Mouse (Mus musculus): ENCODE data around the gene Tmem28. TPM values are rescaled to one million over a fixed set of nuclear protein-coding genes. Genes with fewer than 3 reads are reported as not detected.

The Tmem28 gene
- 1.4 and 2.2 TPM in 2 replicates for polyA plus RNA-seq (2015; fragmentation: Nextera tagmentation; extraction: Ambion mirVana)

DNA sequence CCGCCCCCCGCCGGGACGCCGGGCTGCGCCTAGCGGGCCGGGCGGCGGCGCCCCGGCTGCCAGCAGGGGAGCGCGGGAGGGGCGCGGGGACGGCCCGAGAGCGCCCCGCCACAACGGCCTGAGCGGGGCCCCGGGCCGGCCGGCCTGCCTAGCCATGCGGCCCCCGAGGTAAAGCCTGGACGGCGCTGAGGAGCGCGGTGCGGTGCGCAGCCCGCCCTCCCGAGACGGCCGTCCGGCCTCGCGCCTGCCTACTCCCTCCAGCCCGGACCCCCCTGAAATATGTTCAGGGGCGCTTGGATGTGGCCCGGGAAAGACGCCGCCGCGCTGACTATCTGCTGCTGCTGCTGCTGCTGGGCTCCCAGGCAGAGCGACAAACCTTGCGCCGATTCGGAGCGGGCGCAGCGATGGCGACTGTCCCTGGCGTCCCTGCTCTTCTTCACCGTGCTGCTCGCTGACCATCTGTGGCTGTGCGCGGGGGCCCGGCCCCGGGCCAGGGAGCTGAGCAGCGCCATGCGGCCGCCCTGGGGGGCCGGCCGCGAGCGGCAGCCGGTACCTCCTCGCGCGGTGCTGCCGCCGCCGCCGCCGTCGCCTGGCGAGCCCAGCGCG is at the start of gene Tmem28:
Gene Tmem28, plus strand, starts transcription at position 232 of the 606 bp plus-strand sequence.
- peak within 1 kb of the TSS; percentile 69 for H3K9ac ChIP-seq (replicated peaks; ENCODE audit: low read depth, low read length)
- 24% methylated on average over 24 of the region's 82 CpGs for WGBS
- peak; percentile 15 for ATAC-seq
- no peaks in the 10 kb centered on the region; the same call in 1 of the 2 replicates for H3K27me3 ChIP-seq (replicated peaks; ENCODE audit: control insufficient read depth, insufficient read depth, low read length)
- no peaks in the 10 kb centered on the region for H3K9me3 ChIP-seq (ENCODE audit: control insufficient read depth, low read length)
- peak within 1 kb of the TSS; percentile 59 for H3K4me2 ChIP-seq (ENCODE audit: low read length)
- peak within 1 kb of the TSS; percentile 67 for H3K4me3 ChIP-seq (replicated peaks; ENCODE audit: low read length)
- peak within 1 kb of the TSS; percentile 81 for H3K27ac ChIP-seq (ENCODE audit: low read length)
- peaks cover 9% of the 10 kb centered on the region; the same call in 1 of the 2 replicates for H3K4me1 ChIP-seq (replicated peaks; ENCODE audit: control insufficient read depth, insufficient read depth, low read length)
- no peaks in the 10 kb centered on the region for H3K36me3 ChIP-seq (ENCODE audit: control insufficient read depth, insufficient read depth)

DNA sequence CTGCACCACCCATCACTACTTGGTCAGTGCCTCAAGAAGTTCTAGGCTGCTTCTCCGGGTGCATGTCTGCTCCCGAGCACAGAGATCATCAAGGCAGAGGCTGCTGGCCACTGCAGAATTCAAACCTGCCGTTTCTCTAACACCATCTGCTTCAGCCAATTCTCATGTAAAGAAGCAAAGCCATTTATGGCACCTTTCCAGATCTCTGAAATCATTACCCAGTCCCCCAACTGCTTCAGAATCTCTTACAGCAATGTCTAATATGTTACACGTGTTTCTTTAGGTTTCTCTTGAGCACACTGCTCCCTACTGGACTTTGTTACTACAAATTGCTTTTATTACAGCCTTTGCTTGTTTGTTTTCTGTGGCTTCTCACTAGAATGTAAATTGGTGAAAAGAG is 40.5 kb upstream of the Tmem28 start:
- no peak overlapping the region for H3K27ac ChIP-seq (ENCODE audit: low read length)
- H3K9ac ChIP-seq (replicated peaks; ENCODE audit: low read depth, low read length): no peak overlapping the region
- 34% methylated on average over 4 of the region's 4 CpGs for WGBS

DNA sequence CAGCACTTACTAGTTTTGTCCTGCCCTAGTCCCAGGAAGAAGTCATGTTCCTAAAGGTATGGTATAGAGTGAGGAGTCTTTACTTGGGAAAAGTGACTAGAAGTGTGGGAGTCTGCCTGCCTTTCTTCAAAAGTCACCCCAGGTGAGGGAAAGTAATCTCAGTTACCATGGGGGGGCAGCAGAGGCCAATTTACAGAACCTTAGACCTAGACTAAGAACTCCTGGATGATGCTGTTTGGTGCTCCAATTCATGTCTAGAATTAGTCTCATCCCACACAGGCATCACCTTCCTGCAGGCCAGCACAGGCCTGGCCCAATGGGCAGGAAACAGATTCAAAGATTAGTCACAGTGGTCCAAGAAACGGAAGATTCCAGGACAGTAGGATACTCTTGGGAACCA is 12.4 kb upstream of the Tmem28 start:
- ATAC-seq: no peak
- WGBS: 68% methylated on average over 1 of the region's 1 CpGs
- no peaks in the 10 kb centered on the region for H3K36me3 ChIP-seq (ENCODE audit: control insufficient read depth, insufficient read depth)
- no peak overlapping the region for H3K9ac ChIP-seq (replicated peaks; ENCODE audit: low read depth, low read length)
- no peaks in the 10 kb centered on the region; the same call in 1 of the 2 replicates for H3K27me3 ChIP-seq (replicated peaks; ENCODE audit: control insufficient read depth, insufficient read depth, low read length)
- no peak overlapping the region for H3K27ac ChIP-seq (ENCODE audit: low read length)
- H3K4me3 ChIP-seq (replicated peaks; ENCODE audit: low read length): no peak overlapping the region
- H3K4me1 ChIP-seq (replicated peaks; ENCODE audit: control insufficient read depth, insufficient read depth, low read length): no peaks in the 10 kb centered on the region
- no peaks in the 10 kb centered on the region for H3K9me3 ChIP-seq (ENCODE audit: control insufficient read depth, low read length)
- H3K4me2 ChIP-seq (ENCODE audit: low read length): no peak overlapping the region

More for the DNA sequence above, 40.5 kb upstream of the Tmem28 start:
- Histone ChIP-seq H3K4me2 (ENCODE audit: low read length) (no peak overlapping the region), H3K4me3 (replicated peaks; ENCODE audit: low read length) (no peak overlapping the region), H3K4me1 (replicated peaks; ENCODE audit: control insufficient read depth, insufficient read depth, low read length) (no peaks in the 10 kb centered on the region), H3K9me3 (ENCODE audit: control insufficient read depth, low read length) (no peaks in the 10 kb centered on the region), H3K36me3 (ENCODE audit: control insufficient read depth, insufficient read depth) (no peaks in the 10 kb centered on the region), H3K27me3 (replicated peaks; ENCODE audit: control insufficient read depth, insufficient read depth, low read length) (no peaks in the 10 kb centered on the region)
- peak; percentile 70 for ATAC-seq

DNA sequence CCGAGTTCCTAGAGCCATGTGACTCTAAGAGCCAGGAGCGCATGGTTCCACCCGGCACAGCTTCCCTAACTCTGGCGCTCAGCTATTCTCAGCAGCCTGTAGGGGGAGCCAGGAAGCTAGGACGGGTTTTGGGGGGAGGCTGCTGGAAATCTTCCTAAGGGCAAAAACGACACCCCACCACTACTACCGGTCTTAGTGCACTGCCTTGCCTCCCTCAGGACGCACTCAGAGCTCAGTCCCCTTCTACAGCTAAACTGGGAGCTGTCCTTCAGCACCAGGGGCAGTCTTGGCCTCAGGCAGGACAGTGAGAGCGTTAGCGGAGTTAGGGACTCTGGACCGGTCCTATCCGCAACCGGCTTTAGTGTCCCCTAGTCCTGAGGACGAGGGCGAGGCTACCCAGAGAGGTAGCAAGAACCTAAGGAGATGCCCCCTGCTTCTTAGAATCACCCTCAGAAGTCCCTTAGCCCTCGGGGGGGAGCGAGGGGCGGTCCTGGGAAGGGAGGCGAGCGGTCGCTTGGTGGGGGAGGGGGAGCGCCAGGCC is 1.4 kb upstream of the Tmem28 start:
- peaks cover 9% of the 10 kb centered on the region; the same call in 1 of the 2 replicates for H3K4me1 ChIP-seq (replicated peaks; ENCODE audit: control insufficient read depth, insufficient read depth, low read length)
- H3K9me3 ChIP-seq (ENCODE audit: control insufficient read depth, low read length): no peaks in the 10 kb centered on the region
- H3K4me3 ChIP-seq (replicated peaks; ENCODE audit: low read length): peak overlapping the region; percentile 67
- H3K36me3 ChIP-seq (ENCODE audit: control insufficient read depth, insufficient read depth): no peaks in the 10 kb centered on the region
- peak overlapping the region; percentile 69 for H3K9ac ChIP-seq (replicated peaks; ENCODE audit: low read depth, low read length)
- WGBS: 26% methylated on average over 19 of the region's 22 CpGs
- peak overlapping the region; percentile 81 for H3K27ac ChIP-seq (ENCODE audit: low read length)
- no peaks in the 10 kb centered on the region; the same call in 1 of the 2 replicates for H3K27me3 ChIP-seq (replicated peaks; ENCODE audit: control insufficient read depth, insufficient read depth, low read length)
- ATAC-seq: peak; percentile 64
- peak overlapping the region; percentile 59 for H3K4me2 ChIP-seq (ENCODE audit: low read length)

DNA sequence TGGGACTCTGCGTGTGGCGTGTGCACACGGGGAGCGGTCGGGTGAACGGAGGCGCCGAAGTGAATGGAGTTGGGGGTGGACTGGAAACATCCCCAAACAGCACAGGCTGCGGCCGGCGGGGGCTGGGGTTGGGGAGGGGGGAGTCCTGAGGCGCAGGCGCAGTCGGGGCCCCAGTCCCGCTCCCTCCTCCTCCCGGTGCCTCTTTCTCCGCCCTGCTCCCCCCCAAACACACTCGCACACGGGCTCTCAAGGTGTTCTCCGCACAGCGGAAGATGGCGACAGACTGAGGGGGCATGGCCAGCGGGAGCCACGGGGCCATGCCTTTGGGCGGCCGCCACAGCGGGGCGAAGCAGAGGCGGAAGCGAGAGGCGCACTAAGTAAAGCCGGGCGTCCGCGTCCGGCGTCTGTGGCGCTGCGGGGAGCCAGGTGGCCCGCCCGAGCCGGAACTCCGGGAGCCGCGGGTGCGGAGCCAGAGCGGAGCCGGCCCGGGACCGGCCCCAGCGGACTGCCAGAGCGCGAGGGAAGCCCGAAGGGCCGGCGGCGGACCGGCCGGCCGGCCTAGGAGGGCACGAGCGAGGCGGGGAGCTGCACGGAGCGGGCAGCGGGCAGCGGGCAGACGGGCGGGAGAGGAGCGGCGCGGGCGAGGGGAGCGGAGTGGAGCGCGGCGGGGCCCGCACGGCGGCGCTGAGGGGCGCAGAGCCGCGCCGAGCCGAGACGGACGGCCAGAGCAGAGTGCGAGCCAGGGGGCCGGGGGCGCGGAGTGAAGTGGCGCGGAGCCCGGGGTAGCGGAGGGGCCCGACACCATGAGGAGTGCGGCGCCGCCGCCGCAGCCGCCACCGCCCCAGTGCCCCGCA is 658 bp upstream of the Tmem28 start:
- Histone ChIP-seq H3K4me3 (replicated peaks; ENCODE audit: low read length) (peak overlapping the region; percentile 67), H3K4me1 (replicated peaks; ENCODE audit: control insufficient read depth, insufficient read depth, low read length) (peaks cover 9% of the 10 kb centered on the region; the same call in 1 of the 2 replicates), H3K4me2 (ENCODE audit: low read length) (peak overlapping the region; percentile 59), H3K27ac (ENCODE audit: low read length) (peak overlapping the region; percentile 81), H3K9ac (replicated peaks; ENCODE audit: low read depth, low read length) (peak overlapping the region; percentile 69), H3K36me3 (ENCODE audit: control insufficient read depth, insufficient read depth) (no peaks in the 10 kb centered on the region), H3K27me3 (replicated peaks; ENCODE audit: control insufficient read depth, insufficient read depth, low read length) (no peaks in the 10 kb centered on the region; the same call in 1 of the 2 replicates), H3K9me3 (ENCODE audit: control insufficient read depth, low read length) (no peaks in the 10 kb centered on the region)
- WGBS: 21% methylated on average over 78 of the region's 105 CpGs
- peak; percentile 86 for ATAC-seq

DNA sequence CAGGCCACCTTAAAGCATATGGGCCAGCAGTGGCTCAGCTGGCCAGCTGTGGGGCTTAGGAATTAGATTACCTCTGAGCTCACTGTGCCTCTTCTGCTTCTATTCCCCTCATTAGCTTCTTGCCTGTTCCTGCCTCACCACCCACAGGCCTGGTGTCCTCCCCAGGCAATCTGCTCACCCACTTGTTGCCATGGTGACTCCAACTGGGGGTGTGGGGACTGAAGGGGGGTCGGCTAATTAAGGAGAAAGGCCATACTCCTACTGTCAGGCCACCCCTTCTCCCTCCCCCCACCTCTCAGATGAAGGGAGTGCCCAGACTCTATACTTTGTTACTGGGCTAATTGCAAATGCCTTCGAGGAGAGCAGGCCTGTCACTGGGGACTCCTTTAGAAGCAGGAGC is 21.3 kb downstream of the Tmem28 start:
- H3K27ac ChIP-seq (ENCODE audit: low read length): no peak overlapping the region
- H3K36me3 ChIP-seq (ENCODE audit: control insufficient read depth, insufficient read depth): no peaks in the 10 kb centered on the region
- no peaks in the 10 kb centered on the region; the same call in 1 of the 2 replicates for H3K27me3 ChIP-seq (replicated peaks; ENCODE audit: control insufficient read depth, insufficient read depth, low read length)
- no peak overlapping the region for H3K4me2 ChIP-seq (ENCODE audit: low read length)
- H3K9ac ChIP-seq (replicated peaks; ENCODE audit: low read depth, low read length): no peak overlapping the region
- H3K4me1 ChIP-seq (replicated peaks; ENCODE audit: control insufficient read depth, insufficient read depth, low read length): no peaks in the 10 kb centered on the region; the same call in 1 of the 2 replicates
- H3K4me3 ChIP-seq (replicated peaks; ENCODE audit: low read length): no peak overlapping the region
- 16% methylated on average over 2 of the region's 2 CpGs for WGBS
- ATAC-seq: no peak
- H3K9me3 ChIP-seq (ENCODE audit: control insufficient read depth, low read length): no peaks in the 10 kb centered on the region

DNA sequence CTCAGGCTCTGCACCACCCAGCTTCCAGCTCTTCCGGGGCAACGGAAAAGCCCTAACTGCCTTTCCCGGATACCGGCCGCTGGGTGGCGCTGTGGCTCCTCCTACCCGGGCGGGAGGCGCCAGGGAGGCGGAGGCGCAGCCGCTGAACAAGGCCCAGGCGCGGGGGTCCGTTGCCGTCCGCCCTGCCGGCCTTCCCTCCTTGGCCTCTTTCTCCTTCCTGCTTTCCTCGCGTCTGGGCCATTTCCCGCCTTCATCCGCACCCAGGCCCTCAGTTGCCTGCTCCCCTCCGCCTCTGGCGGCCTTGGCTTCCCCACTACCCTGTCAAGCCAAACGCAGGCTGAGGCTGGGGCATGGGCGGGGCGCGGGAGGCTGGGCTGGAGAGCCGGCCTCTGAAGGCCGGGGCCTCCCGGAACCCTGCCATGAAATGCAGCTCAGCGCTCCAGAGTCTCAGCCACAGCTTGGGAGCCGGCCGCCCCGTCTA is 32.5 kb downstream of the Tmem28 start:
- Histone ChIP-seq H3K9ac (replicated peaks; ENCODE audit: low read depth, low read length) (peak overlapping the region; percentile 44), H3K4me2 (ENCODE audit: low read length) (peak overlapping the region; percentile 42), H3K4me1 (replicated peaks; ENCODE audit: control insufficient read depth, insufficient read depth, low read length) (no peaks in the 10 kb centered on the region), H3K9me3 (ENCODE audit: control insufficient read depth, low read length) (no peaks in the 10 kb centered on the region), H3K4me3 (replicated peaks; ENCODE audit: low read length) (peak overlapping the region; percentile 34), H3K27me3 (replicated peaks; ENCODE audit: control insufficient read depth, insufficient read depth, low read length) (no peaks in the 10 kb centered on the region; the same call in 1 of the 2 replicates), H3K27ac (ENCODE audit: low read length) (no peak overlapping the region), H3K36me3 (ENCODE audit: control insufficient read depth, insufficient read depth) (no peaks in the 10 kb centered on the region)
- peak; percentile 93 for ATAC-seq
- WGBS: 23% methylated on average over 24 of the region's 35 CpGs

DNA sequence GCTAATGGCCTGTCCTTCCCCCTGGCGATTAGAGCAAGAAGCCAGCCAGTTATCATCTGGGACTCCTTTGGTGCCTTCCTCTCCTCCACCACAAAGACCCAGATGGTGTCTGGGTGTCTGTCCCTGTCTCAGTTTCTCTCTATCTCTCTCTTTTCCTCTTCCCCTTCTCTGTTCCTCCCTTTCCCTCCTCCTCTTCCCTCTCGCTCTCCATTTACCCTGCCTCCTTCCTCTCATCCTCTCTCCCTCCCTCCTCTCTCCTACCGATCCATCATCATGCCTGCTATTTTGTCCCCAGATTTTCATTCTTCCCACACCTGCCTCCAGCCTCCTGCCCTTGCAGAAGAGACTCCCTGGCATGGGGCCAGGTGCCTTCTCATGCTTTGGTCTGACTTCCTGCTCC is 33.0 kb downstream of the Tmem28 start:
- WGBS: 58% methylated on average over 3 of the region's 3 CpGs
- Histone ChIP-seq H3K36me3 (ENCODE audit: control insufficient read depth, insufficient read depth) (no peaks in the 10 kb centered on the region), H3K4me2 (ENCODE audit: low read length) (no peak overlapping the region), H3K4me1 (replicated peaks; ENCODE audit: control insufficient read depth, insufficient read depth, low read length) (no peaks in the 10 kb centered on the region), H3K9ac (replicated peaks; ENCODE audit: low read depth, low read length) (no peak overlapping the region), H3K27me3 (replicated peaks; ENCODE audit: control insufficient read depth, insufficient read depth, low read length) (no peaks in the 10 kb centered on the region; the same call in 1 of the 2 replicates), H3K27ac (ENCODE audit: low read length) (no peak overlapping the region), H3K4me3 (replicated peaks; ENCODE audit: low read length) (no peak overlapping the region), H3K9me3 (ENCODE audit: control insufficient read depth, low read length) (no peaks in the 10 kb centered on the region)
- no peak; the same call in 1 of the 2 replicates for ATAC-seq

DNA sequence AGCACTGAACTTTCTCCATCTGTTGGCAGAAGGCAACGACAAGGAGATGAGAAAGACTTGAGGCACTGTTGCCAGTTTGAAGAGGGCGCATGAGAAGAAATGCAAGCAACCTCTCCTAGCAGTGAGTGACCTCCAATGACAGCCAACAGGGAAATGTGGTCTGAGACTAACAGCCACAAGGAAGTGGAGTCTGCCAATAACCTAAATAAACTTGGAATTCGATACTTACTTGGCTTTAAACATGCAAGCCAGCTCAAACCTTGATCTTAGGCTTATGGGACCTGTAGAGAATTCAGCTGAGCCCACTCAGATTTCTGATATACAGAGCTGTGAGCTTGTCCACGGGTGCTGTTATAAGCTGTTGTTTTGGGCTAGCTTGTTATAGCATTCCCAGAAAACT is 51.4 kb downstream of the Tmem28 start:
- Histone ChIP-seq H3K27me3 (replicated peaks; ENCODE audit: control insufficient read depth, insufficient read depth, low read length) (no peaks in the 10 kb centered on the region), H3K9ac (replicated peaks; ENCODE audit: low read depth, low read length) (no peak overlapping the region), H3K36me3 (ENCODE audit: control insufficient read depth, insufficient read depth) (no peaks in the 10 kb centered on the region), H3K27ac (ENCODE audit: low read length) (no peak overlapping the region), H3K9me3 (ENCODE audit: control insufficient read depth, low read length) (no peaks in the 10 kb centered on the region), H3K4me3 (replicated peaks; ENCODE audit: low read length) (no peak overlapping the region), H3K4me2 (ENCODE audit: low read length) (no peak overlapping the region), H3K4me1 (replicated peaks; ENCODE audit: control insufficient read depth, insufficient read depth, low read length) (no peaks in the 10 kb centered on the region)
- ATAC-seq: no peak
- WGBS: 77% methylated on average over 4 of the region's 4 CpGs

Data from forebrain, embryonic 16.5 days (tissue).